Mouse (Mus musculus): ENCODE data around the gene Ssc5d.

The Ssc5d gene

GRCm38 (mm10) chr7:4947855-4948254 is 22.3 kb downstream of the Ssc5d start:
- no peak for DNase-seq (ENCODE audit: extremely low spot score, low spot score)

DNA sequence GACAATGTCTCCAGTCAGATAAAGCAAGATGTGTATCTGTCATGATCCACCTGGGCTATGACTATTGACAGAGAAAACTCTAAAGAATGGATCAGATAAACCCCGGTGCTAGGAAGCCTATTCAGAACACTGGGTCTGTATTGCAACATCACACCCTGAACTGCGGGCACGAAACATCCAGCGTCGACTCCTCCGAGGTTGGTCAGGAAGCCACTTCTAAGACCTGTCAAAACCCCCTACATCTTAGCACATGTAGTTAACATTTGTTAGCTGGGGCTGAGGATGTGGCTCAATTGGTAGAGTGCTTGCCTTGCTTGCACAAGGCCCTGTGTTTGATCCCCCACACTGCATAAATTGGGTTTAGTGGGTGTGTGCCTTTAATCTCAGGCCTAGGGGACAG is 22.8 kb downstream of the Ssc5d start:
- DNase-seq (ENCODE audit: extremely low spot score, low spot score), result no peak

- DNase-seq (ENCODE audit: extremely low spot score, low spot score), result no peak
These were observed 25.2 kb downstream of the Ssc5d start for GRCm38 (mm10) chr7:4950561-4951342.

DNA sequence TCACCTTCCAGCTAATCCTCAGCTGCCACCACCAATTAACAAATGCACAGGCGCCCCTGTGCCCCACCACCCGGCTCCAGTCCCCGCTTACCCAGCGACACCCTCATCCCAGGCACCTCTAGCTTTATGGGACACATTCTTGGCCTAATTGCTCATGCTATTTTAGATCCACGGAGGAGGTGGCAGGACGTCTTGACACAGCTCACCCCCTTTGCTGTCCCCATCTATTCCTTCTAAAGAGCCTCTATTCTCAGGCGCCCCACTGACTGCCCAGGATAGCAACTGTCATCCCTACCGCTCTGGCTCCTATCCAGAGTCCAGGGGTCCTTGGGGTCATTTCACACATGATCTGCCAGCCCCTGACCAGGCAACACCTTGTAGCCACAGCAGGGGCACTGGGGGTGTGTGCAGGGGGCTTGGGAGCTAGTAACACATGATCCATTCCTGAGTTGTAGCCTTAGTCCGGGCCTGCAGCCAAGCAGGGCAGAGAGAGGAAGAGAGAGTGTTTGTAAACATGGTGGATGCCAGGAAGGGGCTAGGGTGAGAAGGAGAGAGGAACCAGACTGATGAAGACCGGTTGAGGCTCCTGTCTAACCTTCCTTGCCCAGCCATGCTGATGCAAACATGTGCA is 28.3 kb downstream of the Ssc5d start:
- no peak for DNase-seq (ENCODE audit: extremely low spot score, low spot score)

DNA sequence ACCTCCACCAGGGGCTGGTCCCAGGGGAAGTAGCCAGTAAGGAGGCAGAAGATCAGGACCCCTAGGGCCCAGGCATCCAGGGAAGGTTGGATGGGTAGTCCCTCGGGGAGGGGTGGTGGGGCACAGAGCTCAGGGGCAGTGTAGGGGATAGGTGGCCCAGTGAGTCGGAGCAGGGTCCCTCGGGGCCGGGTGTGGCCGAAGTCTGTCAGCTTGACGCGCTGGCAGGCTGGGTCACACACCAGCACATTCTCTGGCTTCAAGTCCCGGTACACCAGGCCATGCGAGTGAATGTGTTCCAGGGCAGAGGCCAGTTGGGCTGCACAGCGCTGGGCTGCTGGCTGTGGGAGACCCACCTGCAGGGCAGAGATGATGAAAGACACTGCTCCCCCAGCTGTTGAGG is 31.8 kb downstream of the Ssc5d start:
- no peak for DNase-seq (ENCODE audit: extremely low spot score, low spot score)

DNA sequence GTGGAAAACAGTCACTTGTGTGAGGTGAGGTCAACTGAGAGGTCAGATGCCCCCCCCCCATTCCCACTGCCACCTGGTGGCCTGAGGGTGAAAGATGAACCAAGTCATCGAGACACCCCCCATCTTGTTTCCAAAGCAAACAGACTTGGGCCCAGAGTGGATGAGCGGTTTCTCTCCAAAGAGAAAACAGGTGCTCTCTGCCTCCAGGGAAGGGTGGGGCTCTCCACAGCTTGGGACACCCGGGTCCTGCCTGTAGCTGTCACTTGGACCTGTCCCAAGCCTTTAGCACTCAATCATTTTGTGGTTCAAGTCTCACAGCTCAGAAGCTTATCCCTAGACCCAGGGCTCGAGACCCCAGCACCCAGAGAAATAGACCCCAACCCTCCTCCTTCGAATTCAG is 37.9 kb downstream of the Ssc5d start:
- DNase-seq (ENCODE audit: extremely low spot score, low spot score), result no peak

DNA sequence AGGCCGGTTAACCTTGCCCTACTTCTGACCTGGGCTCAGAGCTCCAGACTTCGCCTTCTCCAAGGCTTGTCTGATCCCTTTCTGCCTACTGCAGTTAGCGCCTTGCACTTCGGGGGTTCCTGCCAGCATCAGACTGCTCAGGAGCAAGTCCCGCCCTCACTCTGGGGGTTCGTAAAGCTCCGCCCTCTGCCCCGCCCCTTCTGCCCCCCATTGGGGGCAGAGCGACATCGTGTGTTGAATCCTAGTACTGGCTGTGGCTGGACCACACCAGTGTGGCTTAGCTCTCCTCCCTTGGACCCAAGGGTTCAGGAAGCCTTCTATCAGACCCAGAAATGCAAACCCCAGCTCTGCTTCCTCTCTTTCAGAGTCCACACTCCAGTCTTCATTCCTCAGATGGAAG is 38.7 kb downstream of the Ssc5d start, which contains the start of gene Sbk2:
Gene Sbk2, minus strand, starts transcription at position 135 of the 400 bp plus-strand sequence.
- peak; percentile 54 for DNase-seq (ENCODE audit: extremely low spot score, low spot score)

- no peak for DNase-seq (ENCODE audit: extremely low spot score, low spot score)
These were observed 39.4 kb downstream of the Ssc5d start for GRCm38 (mm10) chr7:4964988-4965387.

- no peak for DNase-seq (ENCODE audit: extremely low spot score, low spot score)
These were observed 45.5 kb downstream of the Ssc5d start, which contains the start of gene Sbk3 for GRCm38 (mm10) chr7:4971068-4971467. Gene Sbk3 (minus strand): TSS chr7:4971168.

GRCm38 (mm10) chr7:4971710-4972109 is 46.1 kb downstream of the Ssc5d start:
- no peak for DNase-seq (ENCODE audit: extremely low spot score, low spot score)

DNA sequence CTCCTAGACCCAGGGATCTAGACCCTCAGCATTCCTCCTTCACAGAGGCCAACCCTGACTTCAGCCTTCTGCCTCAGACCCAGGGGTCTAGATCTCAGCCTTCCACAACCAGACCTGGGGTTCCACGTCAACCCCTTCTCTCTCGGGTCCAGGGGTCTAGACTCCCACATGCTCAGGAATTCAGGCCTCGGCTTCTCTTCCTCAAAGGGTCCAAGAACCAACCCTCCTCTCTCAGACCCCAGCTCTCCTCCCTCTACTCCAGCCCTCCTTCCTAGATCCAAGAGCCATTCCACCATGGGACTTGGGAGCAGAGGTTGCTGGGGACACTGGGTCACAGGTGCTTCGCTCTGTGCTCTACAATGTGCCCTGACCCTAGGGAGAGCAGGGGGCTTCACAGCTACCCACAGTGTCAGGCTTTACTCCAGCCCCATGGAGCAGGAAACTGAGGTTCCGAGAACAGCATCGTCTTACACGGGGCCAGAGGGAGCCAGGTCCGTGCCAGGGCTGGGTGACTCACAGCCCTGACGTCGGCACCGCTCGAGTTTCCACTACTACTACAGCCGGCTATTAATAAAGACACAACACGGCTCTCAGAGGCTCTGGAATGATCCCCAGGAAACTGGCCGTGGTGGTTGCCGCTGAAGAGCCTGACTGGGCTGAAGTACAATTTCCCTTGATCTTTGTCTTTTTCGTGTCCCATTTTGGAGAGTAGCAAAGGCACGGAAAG is 46.9 kb downstream of the Ssc5d start:
- no peak for DNase-seq (ENCODE audit: extremely low spot score, low spot score)

DNA sequence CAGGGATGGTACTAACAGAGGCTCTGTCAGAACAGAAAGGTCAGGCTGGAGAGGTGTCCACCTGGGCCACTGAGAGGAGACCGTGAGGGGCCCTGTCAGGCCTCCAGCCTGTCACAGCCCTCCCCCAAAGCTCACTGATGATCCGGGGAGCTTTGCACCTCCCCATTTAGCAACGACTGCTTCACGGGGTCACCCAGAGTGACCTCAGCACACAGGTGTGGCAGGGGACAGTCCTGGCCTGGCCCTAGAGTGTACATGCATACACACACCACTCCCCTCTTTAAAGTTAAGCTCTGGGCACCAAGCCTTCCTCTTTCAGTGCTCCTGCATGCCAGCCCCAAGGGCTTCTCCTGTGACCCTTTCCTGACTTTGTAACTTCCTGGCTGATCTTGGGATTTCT is 49.9 kb downstream of the Ssc5d start:
- no peak for DNase-seq (ENCODE audit: extremely low spot score, low spot score)

GRCm38 (mm10) chr7:4976832-4977231 is 51.2 kb downstream of the Ssc5d start:
- DNase-seq (ENCODE audit: extremely low spot score, low spot score), result no peak

DNA sequence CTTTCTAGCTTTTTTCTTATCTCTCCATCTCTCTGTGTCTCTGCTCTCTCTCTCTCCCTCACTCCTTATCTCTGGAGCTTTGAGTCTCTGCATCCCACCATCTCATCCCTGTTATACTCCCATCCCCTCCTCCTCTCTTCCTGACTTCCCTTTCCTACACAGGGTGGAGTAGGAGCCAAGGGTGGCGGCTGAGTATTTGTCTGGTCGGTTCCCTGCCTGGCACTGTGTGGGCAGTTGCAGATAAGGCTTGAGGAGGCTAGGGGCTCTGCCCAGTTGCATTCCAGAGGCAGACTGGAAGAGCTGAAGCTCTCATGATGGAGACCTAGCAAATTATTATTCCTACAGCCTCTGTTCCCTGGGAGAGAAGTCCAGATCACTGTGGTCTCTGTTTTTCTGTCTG is 62.7 kb downstream of the Ssc5d start:
- DNase-seq (ENCODE audit: extremely low spot score, low spot score), result no peak

DNA sequence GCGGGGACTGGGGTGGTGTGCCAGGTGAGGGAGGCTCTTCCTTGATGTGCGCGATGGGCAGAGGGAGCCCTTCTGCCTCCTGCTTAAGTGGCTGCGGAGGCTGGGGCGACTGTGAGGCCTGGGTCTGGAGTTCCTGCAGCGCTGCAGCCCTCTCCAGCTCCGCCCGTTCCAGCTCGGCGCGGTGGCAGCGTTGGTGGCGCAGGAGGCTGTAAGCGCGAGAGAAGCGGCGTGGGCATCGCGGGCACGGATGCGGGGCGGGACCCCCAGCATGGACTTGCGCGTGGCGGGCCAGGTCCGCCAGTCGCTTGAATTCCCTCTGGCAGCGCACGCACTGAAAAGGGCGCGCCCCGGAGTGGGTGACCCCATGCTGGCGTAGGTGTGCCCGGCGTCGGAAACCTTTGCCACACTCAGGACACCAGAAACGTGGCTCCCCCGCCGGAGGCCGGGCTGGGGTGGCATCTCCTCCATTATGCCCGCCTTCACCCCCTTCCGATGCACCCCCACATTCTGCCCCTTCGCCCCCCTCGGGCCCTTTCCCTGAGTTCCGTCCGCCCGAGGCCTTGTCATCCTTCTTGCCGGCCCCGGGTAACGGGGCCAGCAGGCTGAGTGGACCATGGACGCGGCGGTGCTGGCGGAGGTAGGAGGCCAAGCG is 67.9 kb downstream of the Ssc5d start:
- no peak for DNase-seq (ENCODE audit: extremely low spot score, low spot score)

DNA sequence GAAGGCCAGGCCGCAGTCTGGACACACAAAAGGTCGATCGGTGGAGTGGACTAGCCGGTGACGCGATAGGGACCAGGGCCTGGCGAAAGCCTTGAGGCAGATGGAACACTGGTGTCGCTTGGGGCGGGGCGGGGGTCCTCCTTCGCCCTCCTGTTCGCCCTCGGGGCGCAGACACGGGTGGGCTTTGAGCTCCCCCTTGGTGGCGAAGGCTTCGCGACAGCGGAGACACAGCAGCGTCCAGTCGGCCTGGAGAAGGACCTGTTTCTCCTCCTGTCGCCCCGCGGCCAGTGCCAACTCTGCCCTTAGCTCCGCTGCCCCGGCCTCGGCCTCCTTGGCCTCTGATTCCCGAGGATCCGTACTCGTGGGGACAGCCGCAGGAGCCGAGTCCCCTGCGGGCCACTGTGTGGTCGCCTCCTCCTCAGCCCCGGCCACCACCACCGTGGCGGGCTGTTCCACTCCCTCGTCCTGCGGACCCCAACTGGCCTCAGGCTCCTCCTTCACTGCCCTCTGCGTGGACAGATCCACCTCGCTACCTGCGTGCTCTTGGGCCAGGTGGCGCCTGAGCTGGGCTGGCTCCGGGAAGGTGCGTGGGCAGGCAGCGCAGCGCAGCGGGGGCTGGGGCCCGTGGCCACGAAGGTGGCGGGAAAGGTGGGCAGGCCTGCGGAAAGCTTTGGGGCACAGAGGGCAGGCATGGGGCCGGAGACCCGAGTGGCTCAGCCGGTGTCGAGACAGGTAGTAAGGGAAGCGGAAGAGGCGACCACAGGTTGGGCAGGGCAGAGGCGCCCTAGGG is 68.6 kb downstream of the Ssc5d start:
- DNase-seq (ENCODE audit: extremely low spot score, low spot score), result no peak
